Mouse (Mus musculus) kidney, adult 9 months (tissue): ENCODE data around the gene Spats2.
"Not testable (repeated sequence)": the region's sequence is repeated elsewhere in the genome, so short reads cannot be mapped to it uniquely, and the experiment has no call there.

Source experiments
- DNase-seq: peaks from one replicate; pipeline ENCODE4 v3.0.0; 2022

Spats2 gene

DNA sequence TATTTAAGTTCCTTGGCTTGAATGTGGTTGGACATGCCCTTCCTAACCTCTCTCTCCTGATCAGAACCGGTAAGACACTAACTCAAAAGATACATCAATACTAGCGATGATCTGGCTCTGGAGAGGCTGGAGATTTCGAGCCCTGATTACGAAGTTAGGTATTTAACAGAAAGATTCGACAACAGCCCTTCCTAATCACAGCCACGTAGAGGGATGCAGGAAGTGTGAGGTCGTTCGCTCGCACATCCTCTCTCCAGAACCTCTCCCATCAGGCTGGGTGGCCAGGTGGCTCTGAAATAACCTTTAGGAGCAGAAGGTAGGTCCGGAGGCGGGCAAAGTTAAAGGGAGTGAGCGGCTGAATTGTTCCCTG lies at the start of gene Spats2:
Gene Spats2, plus strand, starts transcription at position 206 of the 370 bp plus-strand sequence.
- no peak for DNase-seq

DNA sequence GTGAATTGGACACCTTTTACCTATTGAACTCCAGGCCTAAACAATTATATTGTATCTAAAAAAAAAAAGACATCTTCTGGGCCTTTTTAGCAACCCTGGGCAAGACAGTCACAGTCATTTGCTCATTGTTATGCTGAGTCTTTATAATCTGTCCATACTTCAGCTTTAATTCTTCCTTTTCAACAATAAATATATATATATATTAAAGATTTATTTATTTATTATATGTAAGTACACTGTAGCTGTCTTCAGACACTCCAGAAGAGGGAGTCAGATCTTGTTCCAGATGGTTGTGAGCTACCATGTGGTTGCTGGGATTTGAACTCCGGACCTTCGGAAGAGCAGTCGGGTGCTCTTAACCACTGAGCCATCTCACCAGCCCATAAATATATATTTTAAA lies 49.7 kb upstream of the Spats2 start:
- DNase-seq: not testable (repeated sequence)

DNA sequence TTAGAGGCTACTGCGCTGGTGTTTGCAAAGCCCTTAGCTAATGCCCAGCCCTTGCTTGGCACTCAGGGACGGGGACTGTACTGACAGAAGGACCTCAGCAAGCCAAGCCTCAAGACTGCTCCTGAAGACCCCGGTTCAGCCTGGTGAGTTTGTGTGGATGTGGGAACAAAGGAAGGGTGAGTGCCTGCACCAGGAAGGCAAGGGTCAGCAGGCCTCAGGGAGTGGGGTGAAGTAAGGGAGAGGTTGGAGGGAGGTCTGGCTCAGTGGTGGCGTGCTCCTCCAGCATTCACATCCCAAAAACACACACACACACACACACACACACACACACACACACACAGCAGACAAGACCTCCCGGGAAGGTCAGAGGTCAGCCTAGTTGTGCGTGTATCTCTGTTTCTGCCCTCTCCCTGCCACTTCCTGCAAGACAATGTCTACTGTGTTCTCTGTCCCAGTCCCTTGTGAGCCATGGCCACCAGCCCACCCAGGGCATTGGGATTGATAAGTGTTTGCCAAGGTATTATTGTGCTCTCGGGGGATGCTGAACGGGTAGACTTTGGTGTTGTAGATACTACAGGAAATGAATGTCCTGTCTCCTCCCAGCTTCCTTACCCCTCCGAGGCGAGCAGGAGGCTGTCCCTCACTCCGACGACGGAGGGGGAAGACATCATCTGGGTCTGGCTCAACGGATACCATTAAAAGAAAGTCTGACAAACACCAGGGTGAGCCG lies 47.4 kb upstream of the Spats2 start:
- DNase-seq: no peak

DNA sequence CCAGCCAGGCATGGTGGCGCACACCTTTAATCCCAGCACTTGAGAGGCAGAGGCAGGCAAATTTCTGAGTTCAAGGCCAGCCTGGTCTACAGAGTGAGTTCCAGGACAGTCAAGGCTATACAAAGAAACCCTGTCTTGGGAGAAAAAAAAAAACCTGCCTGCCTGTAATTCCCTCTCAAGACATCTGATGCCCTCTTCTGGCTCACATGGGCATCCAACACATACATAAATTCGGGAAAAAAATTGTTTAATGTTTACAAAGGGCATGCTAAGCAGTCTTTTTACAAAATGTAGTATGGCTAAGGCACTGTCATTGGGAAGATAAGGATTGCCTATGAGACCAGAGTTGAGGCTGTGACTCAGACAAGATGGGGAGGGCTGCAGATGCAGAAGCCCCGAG lies 45.9 kb upstream of the Spats2 start:
- DNase-seq: no peak

DNA sequence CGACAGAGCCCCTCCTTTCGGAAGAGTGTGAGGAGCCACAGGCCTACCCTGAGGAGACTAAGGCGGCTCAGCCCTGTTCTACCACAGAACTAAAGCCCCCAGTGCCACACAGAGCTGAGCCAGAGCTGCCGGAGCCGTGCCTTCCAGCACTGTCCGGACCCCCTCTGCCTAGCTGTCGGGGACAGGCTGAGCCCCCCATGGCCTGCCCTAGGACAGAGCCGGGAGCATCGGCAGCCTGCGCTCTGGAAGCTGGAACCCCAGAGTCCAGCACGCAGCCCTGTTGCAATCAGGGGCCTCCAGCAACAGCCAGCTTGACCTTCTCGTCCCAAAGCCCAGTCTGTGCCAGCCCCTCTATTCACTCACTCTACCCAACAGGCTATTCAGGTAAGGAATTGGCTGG lies 43.4 kb upstream of the Spats2 start:
- no peak for DNase-seq

DNA sequence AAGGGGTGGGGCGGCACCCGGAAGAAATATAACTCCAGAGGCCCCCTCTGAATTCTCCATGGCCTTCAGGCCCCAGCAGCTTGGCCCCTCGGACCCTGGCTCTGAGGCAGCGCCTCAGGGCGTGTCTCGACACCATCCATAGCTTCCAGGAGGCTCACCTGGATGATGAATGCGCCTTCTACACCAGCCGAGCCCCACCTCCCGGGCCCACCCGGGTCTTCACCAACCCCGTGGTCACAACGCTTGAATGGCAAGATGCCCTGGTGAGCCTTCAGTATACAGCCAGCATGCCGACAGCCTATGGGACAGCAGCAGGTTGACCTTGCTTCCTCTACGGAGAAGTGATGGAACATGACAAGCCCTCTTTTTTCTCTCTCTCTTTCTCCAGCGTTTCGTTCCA lies 42.9 kb upstream of the Spats2 start:
- DNase-seq: no peak

DNA sequence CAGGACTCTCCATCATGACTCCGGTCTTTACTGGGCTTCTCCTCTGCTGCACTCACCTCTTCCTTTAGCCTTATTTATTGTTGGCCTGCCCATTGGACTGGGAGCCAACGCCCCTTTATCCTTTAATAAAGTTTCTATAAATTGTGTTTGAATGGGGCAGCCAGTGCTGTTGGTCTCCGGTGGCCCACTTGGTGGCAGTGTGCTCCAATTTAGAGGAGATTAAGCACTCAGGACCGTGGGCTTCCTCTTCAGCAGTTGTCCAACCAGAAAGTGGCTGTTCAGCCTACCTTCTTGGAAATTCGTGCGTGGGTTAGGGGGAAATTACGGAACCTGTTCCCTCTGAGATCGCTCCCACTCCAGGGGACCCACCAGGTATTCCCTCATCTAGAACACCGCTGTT lies 42.5 kb upstream of the Spats2 start:
- peak; percentile 70 for DNase-seq

DNA sequence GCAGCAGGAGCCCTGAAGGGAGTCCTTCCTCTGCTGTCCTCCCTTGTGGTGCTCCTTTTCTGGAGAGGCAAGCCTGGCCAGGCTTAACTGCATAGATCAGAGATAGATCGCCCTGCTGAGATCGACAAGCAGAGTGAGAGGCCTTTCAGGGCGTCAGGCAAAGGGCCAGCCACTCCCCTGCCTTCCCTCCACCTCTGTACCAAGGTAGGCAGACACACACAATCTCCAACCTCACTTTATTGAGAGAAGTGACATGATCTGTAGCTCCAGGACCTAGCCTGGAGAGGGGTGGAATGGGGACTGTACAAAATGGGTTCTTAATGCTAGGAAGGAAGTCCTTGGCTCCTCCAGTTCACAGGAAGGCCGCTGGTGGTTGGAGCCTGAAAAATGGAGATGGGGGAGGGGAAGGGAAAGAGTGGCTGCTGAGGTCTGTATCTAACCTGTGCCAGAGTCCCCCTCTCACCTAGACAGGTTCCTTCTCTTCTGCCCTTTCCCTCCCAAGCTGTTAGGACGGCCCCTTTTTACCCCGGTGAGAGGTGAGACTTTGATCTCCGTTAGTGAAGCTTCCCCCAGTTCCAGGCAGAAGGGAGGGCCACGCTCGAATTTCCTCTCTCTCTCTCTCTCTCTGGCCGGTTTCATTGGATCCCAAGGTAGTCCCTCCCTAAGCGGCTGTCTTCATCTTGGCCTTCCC lies 41.7 kb upstream of the Spats2 start:
- peak; percentile 73 for DNase-seq

DNA sequence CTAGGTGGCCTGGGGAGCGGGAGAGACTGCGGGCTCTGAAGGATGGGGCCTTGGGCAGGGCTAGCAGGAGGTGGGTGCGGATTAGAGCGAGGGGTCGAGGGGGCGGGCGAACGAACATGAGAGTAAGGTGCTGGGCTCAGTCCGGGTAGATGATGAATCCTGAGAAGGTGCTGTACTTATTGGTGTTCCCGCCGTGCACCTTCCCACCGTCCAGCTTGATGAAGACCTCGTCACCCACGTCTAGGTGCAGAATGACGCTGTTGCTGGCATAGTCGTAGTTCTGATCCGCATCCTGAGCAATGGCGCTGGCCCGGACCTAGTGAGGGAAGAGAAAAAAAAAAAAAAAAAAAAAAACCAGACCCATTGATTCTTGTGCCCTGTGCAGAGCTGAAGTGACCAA lies 41.1 kb upstream of the Spats2 start:
- no peak for DNase-seq

DNA sequence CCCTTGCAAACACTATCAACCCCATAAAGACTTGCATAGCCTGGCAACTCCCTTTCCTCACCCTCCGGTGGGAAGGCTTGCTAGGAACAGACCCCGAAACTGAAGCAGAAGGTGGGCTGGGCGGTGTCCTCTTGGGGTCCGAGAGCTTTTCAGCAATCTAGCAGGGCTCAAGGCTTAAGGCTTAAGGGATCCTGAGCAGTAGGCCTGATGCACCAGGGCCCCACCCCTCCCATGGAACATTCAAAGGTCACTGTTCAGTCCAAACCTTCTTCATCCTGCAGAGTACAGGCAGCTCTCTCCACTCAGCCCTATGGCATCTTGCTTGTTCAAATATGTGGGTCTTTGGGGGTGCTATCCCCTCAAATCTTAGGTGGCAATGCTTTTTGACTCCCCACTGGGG lies 39.7 kb upstream of the Spats2 start:
- peak; percentile 60 for DNase-seq

DNA sequence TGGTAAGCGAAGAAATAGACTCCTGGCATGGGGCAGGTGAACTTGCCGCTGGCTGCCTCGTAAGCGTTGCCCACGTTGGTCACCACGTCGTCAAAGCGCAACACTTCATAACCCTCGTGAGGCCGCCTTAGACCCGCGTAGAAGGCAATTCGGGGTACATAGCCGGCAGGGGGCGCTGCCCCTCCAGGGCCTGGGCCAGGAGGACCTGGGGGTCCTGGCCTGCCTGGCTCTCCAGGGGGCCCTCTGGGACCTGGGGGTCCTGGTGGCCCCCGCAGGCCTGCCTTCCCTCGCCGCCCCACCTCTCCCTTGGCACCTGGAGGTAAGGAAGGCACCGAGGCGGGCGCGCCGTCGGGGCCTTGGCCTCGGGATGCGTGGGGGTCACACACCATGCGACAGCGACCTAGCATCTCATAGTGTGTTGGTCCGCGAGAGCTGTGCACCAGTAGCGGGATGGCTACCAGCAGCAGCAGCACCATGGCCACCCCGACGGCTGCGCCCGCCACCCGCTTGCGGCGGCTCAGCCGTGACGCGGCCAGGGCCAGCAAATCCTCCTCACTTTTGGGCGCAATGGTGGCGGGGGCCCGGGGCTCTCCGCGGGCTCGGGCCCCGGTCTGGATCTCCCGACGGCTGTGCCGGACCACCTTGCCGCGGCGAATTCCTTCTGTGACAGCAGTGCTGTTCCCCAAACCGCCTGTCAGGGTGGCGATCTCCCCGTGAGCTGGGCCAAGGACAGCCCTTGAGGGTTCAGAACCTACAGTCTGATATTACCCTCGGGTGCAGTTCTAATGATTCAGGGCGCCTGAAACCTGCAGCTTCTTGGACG lies 38.3 kb upstream of the Spats2 start, which contains the start of gene C1ql4:
Gene C1ql4, minus strand, starts transcription at position 565 of the 823 bp plus-strand sequence.
- no peak for DNase-seq

DNA sequence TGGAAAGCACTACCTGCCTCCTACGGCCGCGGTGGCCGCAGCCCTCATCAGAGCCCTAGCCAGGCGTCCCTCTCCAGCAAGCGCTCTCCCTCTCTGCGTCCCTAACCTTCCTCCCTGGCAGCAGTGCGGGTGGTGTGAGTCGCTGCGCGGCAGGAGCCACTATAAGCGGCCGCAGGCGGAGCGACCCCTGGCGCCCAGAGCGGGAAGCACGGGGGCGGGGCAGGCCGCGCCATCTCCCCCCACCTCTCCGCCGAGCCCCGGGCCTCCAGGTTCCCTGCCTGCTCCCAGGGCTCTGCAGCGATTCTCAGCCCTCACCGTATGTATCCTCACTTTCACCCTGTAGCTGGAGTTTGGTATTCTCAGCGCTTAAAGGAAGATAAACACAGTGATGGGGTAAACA lies 37.4 kb upstream of the Spats2 start:
- DNase-seq: peak; percentile 72

DNA sequence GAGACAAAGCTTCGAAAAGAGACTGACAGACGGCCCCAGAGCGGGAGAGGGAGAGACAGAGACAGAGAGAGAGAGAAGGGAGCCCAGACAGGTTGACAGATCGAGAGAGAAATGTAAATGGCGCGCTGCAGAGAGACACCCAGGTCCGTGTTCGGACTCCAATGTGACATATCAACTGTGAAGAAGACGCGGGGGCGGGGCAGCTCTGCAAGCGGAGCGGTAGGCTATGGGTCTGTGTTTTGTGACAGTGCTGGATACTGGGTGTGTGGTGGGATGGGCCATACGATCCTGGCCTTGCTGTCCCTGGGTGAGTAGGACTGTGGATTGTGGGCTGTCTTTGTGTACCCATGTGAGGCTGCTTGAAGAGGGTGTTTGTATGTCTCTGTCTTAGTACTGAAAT lies 36.6 kb upstream of the Spats2 start:
- DNase-seq: no peak

DNA sequence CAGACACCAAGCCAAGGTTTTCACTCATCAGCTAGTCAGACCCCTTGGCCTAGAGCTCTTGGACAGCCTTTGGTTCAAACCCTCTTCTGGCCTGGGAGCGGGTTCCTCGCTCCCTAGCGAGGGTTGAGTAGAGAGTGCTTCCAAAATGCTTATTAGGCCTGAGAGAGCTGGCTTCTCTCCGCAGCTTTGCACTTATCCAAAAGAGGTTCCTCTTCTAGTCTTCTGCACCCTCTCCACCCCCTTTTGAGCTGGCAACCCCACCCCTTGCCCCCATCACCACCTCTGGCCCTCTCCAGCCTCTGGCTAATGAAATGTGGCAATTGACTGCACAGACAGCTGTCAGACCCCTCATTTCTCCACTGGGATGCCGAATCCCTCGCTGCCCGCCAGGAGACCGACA lies 32.8 kb upstream of the Spats2 start, which contains the start of gene Dnajc22:
Gene Dnajc22, plus strand, starts transcription at position 301 of the 400 bp plus-strand sequence.
- DNase-seq: no peak

DNA sequence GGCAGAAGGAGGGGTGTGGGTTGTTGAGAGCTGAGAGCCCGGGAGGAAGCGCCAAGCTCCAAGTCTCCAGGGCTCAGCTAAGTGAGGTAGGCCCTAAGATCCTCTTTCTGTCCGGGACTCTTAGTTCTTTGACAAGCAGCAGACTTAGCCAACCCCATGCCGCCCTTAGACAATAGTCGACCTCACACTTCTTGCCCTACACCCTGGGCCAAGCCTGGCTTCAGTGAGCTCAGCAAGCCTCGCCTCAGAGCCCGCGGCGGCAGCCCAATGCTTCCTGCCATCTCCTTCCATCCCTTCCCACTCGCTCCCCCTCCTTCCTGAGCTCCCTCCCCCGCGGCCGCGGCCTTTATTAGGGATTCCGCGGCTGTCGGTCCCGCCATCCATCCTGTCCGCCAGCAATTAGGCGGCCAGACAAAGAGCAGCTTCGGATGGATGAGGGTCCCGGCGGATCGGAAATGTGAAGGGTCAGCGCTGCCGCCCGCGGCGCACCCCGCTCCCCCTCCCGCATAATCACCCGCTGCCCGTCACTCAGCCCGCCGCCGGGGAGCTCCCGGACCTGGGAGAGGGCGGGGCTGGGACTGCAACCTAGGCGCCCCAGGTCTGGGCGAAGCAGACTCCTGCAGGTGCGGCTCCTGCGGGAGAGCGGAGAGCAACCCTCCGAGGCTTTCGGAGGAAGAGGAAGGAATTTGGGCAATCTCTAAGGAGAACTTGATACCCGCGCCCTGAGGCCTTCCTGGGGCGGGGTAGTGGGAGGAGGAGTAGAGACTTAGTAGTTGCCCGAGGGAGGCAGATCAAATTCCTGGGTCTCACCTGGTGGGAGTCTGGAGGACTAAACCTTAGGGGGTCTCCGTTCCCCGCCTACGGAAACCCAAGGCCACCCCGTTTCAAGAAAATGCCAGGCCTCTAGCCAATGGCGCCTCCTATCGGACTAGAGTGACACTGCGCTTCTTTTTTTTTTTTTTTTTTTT lies 32.1 kb upstream of the Spats2 start:
- DNase-seq: no peak

DNA sequence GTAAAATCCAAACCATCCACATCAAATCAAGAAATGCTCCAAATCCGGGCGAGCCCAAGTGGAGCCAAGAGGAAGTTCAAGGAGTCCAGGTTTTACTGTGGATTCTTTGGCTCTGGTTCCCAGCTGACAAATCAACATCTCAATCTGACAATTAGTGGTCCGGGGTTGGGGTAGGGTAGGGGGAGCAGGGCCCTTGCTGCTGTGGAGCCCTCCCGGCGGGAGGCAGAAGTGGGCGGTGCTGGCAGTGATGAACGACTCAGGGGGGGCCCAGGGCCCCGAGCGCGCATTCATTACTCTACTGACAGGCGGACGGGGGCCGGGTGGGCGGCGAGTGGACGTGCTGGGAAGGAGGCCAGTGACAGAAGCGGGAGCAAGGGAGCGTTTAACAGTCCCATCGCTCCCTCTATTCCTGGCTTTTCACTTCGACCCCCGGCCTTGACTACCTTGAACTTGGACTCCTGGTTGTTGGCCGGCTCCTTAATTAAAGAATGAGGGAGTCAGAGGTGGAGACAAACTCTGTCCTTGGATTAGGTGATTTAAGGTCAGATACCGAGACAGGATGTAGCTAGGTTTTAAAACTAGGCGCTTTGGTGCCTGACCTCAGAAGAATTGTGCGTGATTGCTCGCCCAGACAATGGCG lies 31.0 kb upstream of the Spats2 start:
- no peak for DNase-seq

DNA sequence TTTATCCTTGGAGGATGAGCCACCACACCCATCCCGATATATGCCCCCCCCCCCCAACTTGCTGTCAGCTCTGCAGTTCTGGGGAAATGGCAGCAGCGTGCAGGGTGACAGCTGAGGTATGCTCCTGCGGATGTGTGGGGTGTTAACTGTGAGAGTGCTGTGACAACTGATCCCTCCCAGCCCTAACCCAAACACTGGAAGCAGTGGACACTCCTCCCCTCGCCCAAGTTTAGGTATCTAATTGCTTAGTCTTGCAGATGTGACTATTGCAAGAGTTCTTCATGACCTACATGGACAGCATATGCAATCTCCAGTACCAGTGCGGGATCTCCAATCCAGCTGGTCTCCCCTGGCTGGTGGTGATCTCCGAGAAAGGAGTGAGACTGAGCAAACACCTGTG lies 30.4 kb upstream of the Spats2 start:
- no peak for DNase-seq

DNA sequence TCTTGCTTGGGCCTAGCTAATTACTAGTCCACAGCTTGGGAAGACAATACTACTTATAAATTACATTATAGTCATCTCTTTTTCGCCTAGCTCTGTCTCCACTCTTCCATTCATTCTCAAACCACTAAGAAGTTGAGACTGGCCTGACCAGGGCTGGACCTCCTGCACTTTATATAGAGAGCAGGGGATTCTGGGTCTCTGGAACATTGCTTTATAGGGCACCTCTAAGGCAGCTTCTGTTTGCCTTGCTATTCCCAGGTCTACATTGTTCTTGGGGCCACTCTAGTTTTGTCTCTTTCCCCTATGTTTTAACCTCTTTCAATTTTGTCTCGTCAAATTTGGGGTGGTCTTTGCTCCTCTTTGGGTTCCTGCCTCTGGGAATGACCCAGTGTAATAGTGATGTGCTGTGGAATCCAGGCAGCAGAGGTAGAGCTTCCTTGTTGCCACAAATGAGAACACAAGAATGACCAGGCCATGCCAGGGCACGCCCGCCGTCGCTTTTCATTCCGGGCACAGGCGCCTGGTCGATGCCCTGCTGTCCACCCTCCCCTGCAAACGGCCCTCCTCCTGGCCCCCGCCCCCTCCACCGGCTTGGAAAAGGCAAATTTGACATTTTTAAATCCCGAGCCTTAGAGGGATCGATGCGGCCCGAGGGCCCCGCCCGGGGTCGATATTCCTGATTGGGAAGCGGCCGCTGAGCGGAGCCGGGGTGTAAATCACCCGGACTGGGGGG lies 29.5 kb upstream of the Spats2 start:
- DNase-seq: peak; percentile 45

DNA sequence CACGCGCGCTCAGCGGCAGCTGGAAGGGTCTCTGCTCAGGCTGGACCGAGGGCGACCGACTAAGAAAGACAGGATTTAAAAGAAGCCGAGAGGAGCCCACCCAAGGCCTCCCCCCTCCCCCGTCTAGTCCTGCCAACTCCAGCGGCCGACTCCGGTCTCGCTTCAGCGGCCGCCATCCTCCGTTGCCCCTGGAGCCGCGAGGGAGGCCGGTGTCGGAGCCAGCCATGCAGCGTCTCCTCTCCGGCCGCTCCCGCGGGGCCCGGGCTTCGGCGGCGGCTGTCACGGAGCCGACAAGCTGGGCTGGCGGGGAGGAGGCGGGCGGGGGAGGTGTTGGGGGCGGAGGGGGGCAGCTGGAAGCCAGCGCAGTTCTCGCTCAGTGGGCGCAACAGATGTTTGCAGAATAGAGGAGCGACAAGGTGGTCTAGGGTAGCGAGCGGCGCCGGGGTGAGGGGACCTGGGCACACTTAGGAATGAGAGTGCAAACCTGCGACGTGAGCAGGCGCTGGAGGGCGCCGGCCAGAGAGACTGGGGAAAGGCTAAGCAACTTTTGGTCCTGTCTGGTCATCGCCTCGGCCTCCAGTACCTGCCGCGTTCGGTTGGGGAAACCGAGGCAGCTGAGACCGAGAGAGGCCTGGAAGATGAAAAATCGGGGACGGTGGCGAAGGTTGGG lies 28.8 kb upstream of the Spats2 start:
- DNase-seq: peak; percentile 58

DNA sequence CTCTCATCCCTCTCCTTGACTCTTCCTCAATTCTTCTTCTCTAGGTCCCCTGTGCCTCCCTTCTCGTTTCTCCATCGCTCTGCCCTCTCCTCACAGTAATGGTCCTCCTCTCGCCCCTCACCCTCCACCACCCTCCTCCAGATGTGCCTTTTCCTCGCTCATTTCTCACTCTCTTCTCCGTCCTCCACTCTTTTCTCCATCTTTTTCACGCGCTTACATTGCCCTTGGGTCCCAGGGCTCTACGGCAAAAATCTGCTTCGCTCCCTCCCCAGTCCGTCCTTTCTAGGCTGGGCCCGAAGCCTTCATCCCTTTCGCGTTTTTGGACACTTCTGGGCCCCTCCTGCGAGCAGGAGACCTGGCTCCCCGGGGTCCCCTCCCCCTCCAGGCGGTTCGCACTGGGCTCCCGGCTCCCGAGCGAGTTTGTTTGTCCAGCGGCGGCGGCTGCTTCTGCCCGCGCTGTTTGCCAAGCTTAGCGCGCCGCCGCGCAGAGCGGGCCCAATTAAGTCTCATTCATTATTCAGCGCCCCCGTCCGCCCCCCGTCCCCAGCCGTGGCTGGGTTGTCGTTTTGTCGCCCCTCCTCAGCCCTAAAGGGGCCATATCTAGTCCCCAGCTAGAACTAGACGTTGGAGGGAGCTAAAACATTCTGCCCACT lies 27.8 kb upstream of the Spats2 start:
- DNase-seq: peak; percentile 36
